Mouse (Mus musculus) gastrocnemius, adult 2 months (tissue): ENCODE measurements at regions not wholly inside any gene's neighbourhood (a gene's known extent, or its start where the extent isn't known, plus 50 kb on each side); places are given as distances from the start of the nearest gene placed in this dataset.

ENCODE experiments used
- DNase-seq: peaks from one replicate; pipeline ENCODE4 v3.0.0; 2022
- H3K27ac ChIP-seq: fragments of 200-600 bp; 2 replicates; pipeline ENCODE4 v1.8.1; 2022; ENCODE audit warnings: mild to moderate bottlenecking
- H3K4me3 ChIP-seq: fragments of 200-600 bp; 2 replicates; pipeline ENCODE4 v1.8.1; 2022; ENCODE audit warnings: mild to moderate bottlenecking, moderate library complexity
- CTCF ChIP-seq: fragments of 200-600 bp; IDR thresholded peaks from 2 replicates; pipeline ENCODE4 v1.8.1; 2022; ENCODE audit warnings: antibody characterized with exemption, mild to moderate bottlenecking, moderate library complexity
- intact Hi-C: fragments of 180-260 bp; cut with DNase I; formaldehyde crosslinking; loops from one replicate; pipeline ENCODE4 v1.15.1; 2025

- H3K4me3 ChIP-seq: no peak overlapping the region
- no peak overlapping the region for H3K27ac ChIP-seq
- no peak for TF ChIP-seq CTCF
- intact Hi-C loops: no loop called here
- DNase-seq: no peak
Measured at GRCm38 (mm10) chr8:113389504-113389903, 245.9 kb upstream of the Mon1b start.

GRCm38 (mm10) chr8:113390038-113390437 lies 245.3 kb upstream of the Mon1b start:
- intact Hi-C loops: no loop called here
- no peak overlapping the region for H3K27ac ChIP-seq
- TF ChIP-seq CTCF: no peak
- no peak overlapping the region for H3K4me3 ChIP-seq
- DNase-seq: no peak

- no peak for DNase-seq
- TF ChIP-seq CTCF: no peak
- intact Hi-C loops: no loop called here
- Histone ChIP-seq H3K4me3 (no peak overlapping the region), H3K27ac (no peak overlapping the region)
Measured at GRCm38 (mm10) chr8:113394319-113394718, 241.1 kb upstream of the Mon1b start.

- no peak overlapping the region for H3K27ac ChIP-seq
Measured at GRCm38 (mm10) chr8:113405158-113405557, 230.2 kb upstream of the Mon1b start.

GRCm38 (mm10) chr8:113419352-113419751 lies 216.0 kb upstream of the Mon1b start:
- intact Hi-C loops: no loop called here
- no peak for TF ChIP-seq CTCF
- H3K27ac ChIP-seq: no peak overlapping the region
- H3K4me3 ChIP-seq: no peak overlapping the region
- DNase-seq: no peak

More at GRCm38 (mm10) chr8:113405158-113405557, 230.2 kb upstream of the Mon1b start:
- no peak overlapping the region for H3K4me3 ChIP-seq
- TF ChIP-seq CTCF: no peak
- DNase-seq: no peak
- intact Hi-C loops: no loop called here

GRCm38 (mm10) chr8:113422651-113423050 lies 212.7 kb upstream of the Mon1b start:
- DNase-seq: no peak
- no peak for TF ChIP-seq CTCF
- Histone ChIP-seq H3K27ac (no peak overlapping the region), H3K4me3 (no peak overlapping the region)
- intact Hi-C loops: no loop called here

GRCm38 (mm10) chr8:113439088-113439487 lies 196.3 kb upstream of the Mon1b start:
- no peak for DNase-seq
- Histone ChIP-seq H3K27ac (no peak overlapping the region), H3K4me3 (no peak overlapping the region)
- no peak for TF ChIP-seq CTCF
- intact Hi-C loops: no loop called here

- Histone ChIP-seq H3K4me3 (no peak overlapping the region), H3K27ac (no peak overlapping the region)
- TF ChIP-seq CTCF: no peak
- intact Hi-C loops: no loop called here
- no peak for DNase-seq
Measured at GRCm38 (mm10) chr8:113454022-113454421, 181.4 kb upstream of the Mon1b start.

GRCm38 (mm10) chr8:113464625-113465024 lies 170.8 kb upstream of the Mon1b start:
- Histone ChIP-seq H3K4me3 (no peak overlapping the region), H3K27ac (no peak overlapping the region)
- intact Hi-C loops: no loop called here
- no peak for DNase-seq
- TF ChIP-seq CTCF: no peak

GRCm38 (mm10) chr8:113465156-113465555 lies 170.2 kb upstream of the Mon1b start:
- no peak overlapping the region for H3K4me3 ChIP-seq
- no peak for DNase-seq
- H3K27ac ChIP-seq: no peak overlapping the region
- intact Hi-C loops: no loop called here
- TF ChIP-seq CTCF: no peak

GRCm38 (mm10) chr8:113466683-113467082 lies 168.7 kb upstream of the Mon1b start:
- Histone ChIP-seq H3K4me3 (no peak overlapping the region), H3K27ac (no peak overlapping the region)
- intact Hi-C loops: no loop called here
- DNase-seq: no peak
- TF ChIP-seq CTCF: no peak

- intact Hi-C loops: no loop called here
- H3K27ac ChIP-seq: no peak overlapping the region
Measured at GRCm38 (mm10) chr8:113489436-113490107, 145.8 kb upstream of the Mon1b start.

GRCm38 (mm10) chr8:113490891-113491290 lies 144.5 kb upstream of the Mon1b start:
- intact Hi-C loops: no loop called here
- no peak overlapping the region for H3K27ac ChIP-seq
- H3K4me3 ChIP-seq: no peak overlapping the region
- no peak for DNase-seq
- TF ChIP-seq CTCF: no peak

More at GRCm38 (mm10) chr8:113489436-113490107, 145.8 kb upstream of the Mon1b start:
- no peak for TF ChIP-seq CTCF
- H3K4me3 ChIP-seq: no peak overlapping the region
- no peak for DNase-seq

- no peak overlapping the region for H3K4me3 ChIP-seq
- no peak overlapping the region for H3K27ac ChIP-seq
- intact Hi-C loops: no loop called here
- DNase-seq: no peak
- no peak for TF ChIP-seq CTCF
Measured at GRCm38 (mm10) chr8:113496896-113497295, 138.5 kb upstream of the Mon1b start.
